Mouse (Mus musculus) retina, adult 2 months (tissue): ENCODE measurements around the gene Calml3.

Source experiments
- DNase-seq: peaks from one replicate; pipeline ENCODE4 v3.0.0-alpha.2; 2012; ENCODE audit warnings: low read depth, low spot score

The Calml3 gene

DNA sequence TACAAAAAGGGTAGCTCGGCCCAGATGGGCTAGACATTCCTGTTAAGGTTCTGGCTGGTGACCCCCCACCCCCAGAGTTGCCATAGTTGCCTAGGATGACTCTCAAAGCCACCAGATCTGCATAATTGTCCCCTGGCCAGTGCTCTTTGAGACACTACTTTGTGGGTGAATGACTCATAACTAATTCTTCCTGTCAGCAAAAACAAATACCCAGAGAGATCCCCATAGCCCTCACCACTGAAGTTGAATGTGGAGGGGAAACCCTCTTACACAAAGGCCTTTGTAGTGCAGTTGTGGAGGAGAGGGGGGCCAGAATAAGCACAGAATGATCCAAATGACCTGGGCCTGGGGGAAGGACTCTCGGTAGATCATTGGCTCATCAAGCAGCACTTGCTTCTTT lies 21.6 kb downstream of the Calml3 start:
- no peak for DNase-seq

- no peak for DNase-seq
Measured at GRCm38 (mm10) chr13:3779575-3780226, 24.4 kb downstream of the Calml3 start.

DNA sequence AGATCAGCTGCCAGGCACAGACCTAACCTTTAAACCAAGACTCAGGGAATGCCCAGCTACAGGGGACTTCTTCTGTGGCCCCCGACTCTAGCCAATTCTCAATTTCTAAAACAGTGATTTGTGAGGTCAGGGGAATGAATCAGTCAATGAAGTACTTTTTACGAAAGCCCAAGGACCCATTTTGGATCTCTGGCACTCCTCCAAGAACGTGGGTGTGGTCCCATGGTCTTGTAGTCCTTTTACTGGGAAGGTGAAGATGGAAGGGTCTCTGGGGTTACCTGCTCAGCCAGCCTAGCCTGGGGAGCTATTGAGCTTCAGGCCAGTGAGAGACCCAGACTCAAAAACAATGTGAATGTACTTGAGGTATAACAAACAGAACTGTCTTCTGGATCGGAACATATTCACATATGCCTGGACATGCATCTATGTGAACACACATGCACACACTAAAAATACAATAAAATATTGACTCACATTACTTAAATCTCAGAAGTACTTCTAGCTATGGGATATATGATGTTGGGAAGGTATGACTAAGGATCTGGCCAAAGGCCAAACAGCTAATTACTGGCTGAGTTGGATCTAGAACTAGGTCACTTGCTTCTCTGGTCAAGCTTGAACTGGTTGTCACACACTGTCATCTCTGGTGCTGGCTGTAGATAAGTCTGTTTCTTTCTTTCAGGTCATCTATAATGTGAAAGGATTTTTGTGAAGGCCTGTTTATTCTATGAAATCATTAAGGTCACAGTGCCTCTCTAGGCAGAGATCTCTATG lies 25.3 kb downstream of the Calml3 start:
- no peak for DNase-seq

DNA sequence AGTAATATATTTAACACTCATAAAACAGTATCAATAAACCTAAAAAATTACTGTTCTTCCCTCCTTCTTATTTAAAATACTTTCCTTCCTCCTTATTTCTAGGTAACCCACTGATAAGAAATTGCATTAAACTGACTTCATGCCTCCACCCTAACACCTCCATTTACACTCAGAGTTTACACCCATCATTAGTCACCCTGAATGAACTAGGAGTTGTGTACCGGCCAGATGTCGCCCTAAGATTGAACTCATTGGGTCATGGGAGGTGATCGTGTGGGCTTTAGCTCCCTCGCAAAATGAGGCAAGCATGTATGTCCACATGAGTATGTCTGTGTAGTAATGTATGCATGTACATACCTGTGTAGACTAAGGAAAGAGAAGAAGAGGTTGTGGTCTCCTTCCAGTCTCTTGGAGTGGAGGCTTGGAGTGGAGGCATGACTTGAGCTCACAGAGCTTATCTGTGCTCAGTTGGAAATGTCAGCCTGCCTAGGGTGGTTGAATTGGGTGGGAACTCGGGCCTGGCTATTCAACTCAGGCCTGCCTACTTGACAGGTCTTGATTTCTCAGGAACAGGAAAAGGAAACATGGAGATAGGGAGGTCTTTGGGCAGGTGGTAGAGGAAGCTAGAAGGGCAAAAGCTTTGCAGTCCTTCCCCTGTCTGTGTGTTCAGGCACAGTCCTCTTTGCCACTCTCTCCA lies 26.8 kb downstream of the Calml3 start:
- DNase-seq: no peak

GRCm38 (mm10) chr13:3776446-3776845 lies 27.7 kb downstream of the Calml3 start:
- no peak for DNase-seq

DNA sequence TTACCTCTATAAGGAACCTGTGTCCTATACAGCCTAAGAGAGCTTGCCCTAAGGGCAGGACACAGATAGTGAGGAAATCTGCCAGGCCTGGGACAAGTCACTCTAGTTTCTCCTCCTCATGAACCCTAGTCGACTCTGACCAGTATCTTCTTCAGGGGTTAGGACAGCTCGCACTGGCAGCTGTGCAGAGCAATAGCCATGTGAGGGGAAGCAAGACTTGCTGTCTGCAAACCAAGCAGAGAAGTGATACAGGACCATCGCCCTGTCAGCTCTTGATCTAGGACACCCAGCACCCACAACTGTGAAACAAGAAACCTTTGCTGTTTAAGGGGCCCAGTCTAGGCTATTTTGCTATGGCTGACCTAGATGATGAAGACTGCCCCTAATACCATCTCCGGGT lies 29.1 kb downstream of the Calml3 start:
- DNase-seq: no peak

GRCm38 (mm10) chr13:3774280-3774679 lies 29.8 kb downstream of the Calml3 start:
- DNase-seq: no peak

- DNase-seq: no peak
Measured at GRCm38 (mm10) chr13:3773149-3773688, 30.9 kb downstream of the Calml3 start.

- DNase-seq: no peak
Measured at GRCm38 (mm10) chr13:3771221-3771620, 32.9 kb downstream of the Calml3 start.

DNA sequence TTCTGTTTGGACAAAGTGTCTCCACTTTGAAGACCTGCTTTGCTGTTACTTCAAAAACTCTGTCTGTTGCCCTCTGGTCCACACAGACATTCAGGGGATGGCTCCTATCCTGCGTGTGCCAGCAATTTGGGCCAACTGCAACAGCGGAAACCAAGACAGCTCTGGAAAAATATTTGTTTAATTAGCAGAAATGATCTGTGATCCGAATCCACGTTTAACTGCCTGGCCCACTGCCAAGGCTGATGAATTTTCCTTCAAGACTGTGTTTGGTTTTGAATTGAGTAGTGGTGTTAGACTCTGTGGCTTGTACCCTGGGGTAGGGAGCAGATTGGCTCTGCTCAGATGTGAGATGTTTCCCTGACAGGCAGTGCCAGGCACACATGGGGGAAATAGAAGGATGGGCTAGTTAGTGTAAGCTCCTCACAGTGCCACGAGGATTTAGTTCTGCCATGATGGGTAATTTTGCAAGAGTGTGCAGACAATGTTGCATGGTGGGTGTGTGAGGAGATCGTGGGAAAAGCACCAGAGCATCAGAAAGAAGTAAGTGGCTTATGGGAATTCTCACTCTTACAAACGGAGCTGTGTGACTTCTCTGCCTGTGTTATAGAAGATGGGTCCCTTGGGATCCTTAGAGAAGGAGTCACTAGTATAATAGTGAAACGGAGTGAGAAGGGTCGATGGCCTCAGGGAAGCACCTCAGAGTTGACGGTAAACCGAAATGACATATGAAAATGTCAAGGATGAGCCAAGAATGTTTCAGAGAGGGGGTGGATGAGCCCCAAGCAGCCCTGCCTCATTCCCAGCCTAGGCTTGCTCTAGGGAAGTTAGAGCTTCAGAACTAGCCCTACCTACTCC lies 33.7 kb downstream of the Calml3 start:
- no peak for DNase-seq

GRCm38 (mm10) chr13:3769531-3769930 lies 34.6 kb downstream of the Calml3 start:
- DNase-seq: no peak

DNA sequence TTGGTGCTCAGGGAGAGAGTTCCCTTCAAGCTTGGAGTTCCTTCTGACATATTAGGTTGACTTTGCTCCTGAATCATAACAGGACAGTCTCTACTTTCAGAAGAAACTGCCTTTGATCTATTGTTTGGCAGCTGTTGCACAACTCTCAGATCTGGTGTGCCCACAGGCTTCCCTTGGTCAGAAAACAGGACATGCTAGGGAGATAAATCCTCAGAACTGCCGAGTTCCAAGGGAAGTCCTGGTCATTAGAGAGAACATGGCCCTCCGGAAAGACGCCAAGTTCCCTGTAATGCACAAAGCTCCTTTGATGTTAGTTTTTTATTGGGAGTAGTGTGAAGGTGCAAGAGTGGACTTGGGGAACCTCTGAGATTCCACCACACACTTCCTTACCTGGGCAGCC lies 35.5 kb downstream of the Calml3 start:
- DNase-seq: no peak

DNA sequence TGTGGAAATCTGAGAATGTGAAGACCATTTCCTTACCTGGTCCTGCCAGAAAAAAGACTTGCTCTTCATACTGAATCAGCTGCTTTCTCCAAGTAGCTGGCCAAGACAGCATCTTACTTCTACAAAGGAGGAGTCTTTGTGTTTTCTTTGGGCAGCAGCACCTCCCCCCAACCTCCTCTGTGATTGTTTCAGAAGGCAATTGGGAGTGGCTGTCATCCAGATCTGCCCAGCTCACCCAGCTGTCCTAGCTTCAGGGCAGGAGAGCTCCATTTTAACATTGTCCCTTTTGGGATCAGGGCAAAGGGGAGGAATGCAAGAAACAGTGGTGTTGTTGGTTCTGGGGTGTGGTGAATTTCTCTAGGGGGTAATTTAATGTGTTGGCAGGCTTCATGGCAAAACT lies 37.0 kb downstream of the Calml3 start:
- DNase-seq: no peak

GRCm38 (mm10) chr13:3765781-3766180 lies 38.3 kb downstream of the Calml3 start:
- no peak for DNase-seq

DNA sequence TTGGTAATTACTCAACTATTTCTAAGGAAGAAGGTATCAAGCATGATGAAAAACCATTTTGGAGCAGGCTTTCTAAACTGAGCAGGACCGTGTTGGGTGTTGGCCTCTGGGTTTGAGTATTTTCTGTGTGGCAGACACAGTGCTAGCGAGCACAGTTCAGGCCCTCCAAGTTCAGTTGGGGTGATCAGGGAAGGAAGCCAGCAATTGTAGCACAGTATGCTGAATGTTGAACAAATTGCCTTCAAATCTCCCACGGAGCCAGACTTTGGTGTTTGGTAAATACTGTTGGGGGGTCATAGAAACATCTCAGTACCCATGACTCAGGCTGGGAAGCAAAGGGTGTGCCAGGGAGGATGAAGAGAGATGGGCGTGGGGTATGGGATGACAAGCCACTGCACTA lies 43.0 kb downstream of the Calml3 start:
- DNase-seq: no peak

- no peak for DNase-seq
Measured at GRCm38 (mm10) chr13:3758347-3758746, 45.8 kb downstream of the Calml3 start.

- DNase-seq: no peak
Measured at GRCm38 (mm10) chr13:3753291-3753690, 50.8 kb downstream of the Calml3 start.
